Comparison of ENCODE assay signal across 32 mouse cellular contexts in genomic region chr8:90769791-90770190, GRCm38 (mm10). TPM values are rescaled to one million over a fixed set of nuclear protein-coding genes. Genes with fewer than 3 reads are reported as not detected.
"Had no signal": no experiment of that assay in that cellular context is flagged by ENCODE, and none has a peak within 500 bp of the region (broad histone marks: within the 10 kb centered on the region; RNA-seq: fewer than 3 reads in every experiment).

No protein-coding gene starts in this region.

- H3K9me3 ChIP-seq: heart, embryonic 13.5 days; heart, embryonic 15.5 days; hindbrain, embryonic 12.5 days; kidney, embryonic 15.5 days; limb, embryonic 13.5 days; limb, embryonic 15.5 days had no signal

- H3K4me2 ChIP-seq: heart, embryonic 13.5 days; heart, embryonic 15.5 days; hindbrain, embryonic 12.5 days; hindbrain, embryonic 14.5 days; kidney, embryonic 15.5 days; limb, embryonic 13.5 days; limb, embryonic 15.5 days; liver, embryonic 12.5 days had no signal

- H3K36me3 ChIP-seq: heart, embryonic 10.5 days; heart, embryonic 13.5 days; heart, embryonic 15.5 days; hindbrain, embryonic 12.5 days; kidney, embryonic 15.5 days; limb, embryonic 13.5 days; limb, embryonic 15.5 days; liver, embryonic 12.5 days had no signal

- H3K9ac ChIP-seq: heart, embryonic 13.5 days; heart, embryonic 15.5 days; hindbrain, embryonic 12.5 days; hindbrain, embryonic 14.5 days; kidney, embryonic 15.5 days; limb, embryonic 13.5 days; limb, embryonic 15.5 days; liver, embryonic 12.5 days; liver, embryonic 14.5 days had no signal

- H3K4me3 ChIP-seq: gastrocnemius, adult 2 months; heart, embryonic 10.5 days; heart, embryonic 13.5 days; heart, embryonic 15.5 days; hindbrain, embryonic 12.5 days; kidney, embryonic 15.5 days; limb, embryonic 13.5 days; limb, embryonic 15.5 days; liver, embryonic 12.5 days had no signal

- H3K27ac ChIP-seq: gastrocnemius, adult 2 months; heart, embryonic 10.5 days; heart, embryonic 13.5 days; heart, embryonic 15.5 days; hindbrain, embryonic 12.5 days; hindbrain, embryonic 14.5 days; kidney, embryonic 15.5 days; kidney, postnatal 0 days; limb, embryonic 13.5 days; limb, embryonic 15.5 days; liver, embryonic 12.5 days; liver, embryonic 14.5 days had no signal

- DNase-seq: gastrocnemius, adult 2 months; gastrocnemius, postnatal 10 days; gastrocnemius, postnatal 25 days; heart, postnatal 14 days; heart, postnatal 36 days; kidney, adult 11 months; kidney, adult 2 months; kidney, adult 9 months; kidney, postnatal 14 days; kidney, postnatal 36 days; layer of hippocampus, adult 9-11 months; layer of hippocampus, postnatal 36 days had no signal

- ATAC-seq: hindbrain, embryonic 16.5 days; intestine, embryonic 16.5 days; liver, embryonic 12.5 days had no signal

- H3K4me1 ChIP-seq: heart, embryonic 10.5 days; heart, embryonic 13.5 days; heart, embryonic 15.5 days; hindbrain, embryonic 12.5 days; kidney, embryonic 15.5 days; limb, embryonic 13.5 days; limb, embryonic 15.5 days; liver, embryonic 12.5 days had no signal

- H3K27me3 ChIP-seq: heart, embryonic 13.5 days; heart, embryonic 15.5 days; hindbrain, embryonic 12.5 days; kidney, embryonic 15.5 days; limb, embryonic 13.5 days; limb, embryonic 15.5 days; liver, embryonic 12.5 days had no signal

RNA-seq across cellular contexts. Expression of gene Gm19935, which starts 47.4 kb away (rescaled TPM):
- total RNA-seq: gastrocnemius, adult 2 months; gastrocnemius, postnatal 10 days; gastrocnemius, postnatal 25 days; gastrocnemius, postnatal 4 days; granulocyte monocyte progenitor cell, adult 5-6 weeks; heart, adult 8-10 months; heart, postnatal 36 days; hematopoietic stem cell, adult 5-6 weeks had no signal
- polyA plus RNA-seq: heart, embryonic 10.5 days; heart, embryonic 13.5 days; heart, embryonic 15.5 days; intestine, embryonic 14.5 days; intestine, embryonic 16.5 days; kidney, embryonic 15.5 days; limb, embryonic 13.5 days; limb, embryonic 15.5 days; liver, adult 2 months; liver, embryonic 12.5 days; liver, embryonic 14.5 days; liver, embryonic 16.5 days had no signal
